Mouse (Mus musculus) intestine, embryonic 16.5 days (tissue): ENCODE results near the gene Zfp235. TPM values are rescaled to one million over a fixed set of nuclear protein-coding genes. Genes with fewer than 3 reads are reported as not detected.

Experiments used
- ATAC-seq: fragments of 200-750 bp; cut with Nextera tagmentation; 2 replicates; pipeline ENCODE4 v1.8.0; 2017; ENCODE audit warnings: moderate TSS enrichment, moderate library complexity
- H3K27ac ChIP-seq: fragments of 300-500 bp; sonication (generic); 2 replicates; pipeline ENCODE4 v1.5.1; 2014; ENCODE audit warnings: mild to moderate bottlenecking, low read length
- H3K27me3 ChIP-seq: fragments of 300-500 bp; sonication (generic); replicated peaks from 2 replicates; pipeline ENCODE4 v1.6.1; 2014; ENCODE audit warnings: low read length, control low read depth, mixed read lengths; ENCODE audit not compliant: control insufficient read depth, insufficient read depth
- H3K36me3 ChIP-seq: fragments of 300-500 bp; sonication (generic); 2 replicates; pipeline ENCODE4 v1.6.1; 2014; ENCODE audit warnings: low read length, control low read depth; ENCODE audit not compliant: control insufficient read depth, insufficient read depth
- H3K4me1 ChIP-seq: fragments of 300-500 bp; sonication (generic); 2 replicates; pipeline ENCODE4 v1.6.1; 2014; ENCODE audit warnings: low read length, control low read depth, mixed read lengths; ENCODE audit not compliant: control insufficient read depth, insufficient read depth
- H3K4me2 ChIP-seq: fragments of 300-500 bp; sonication (generic); 2 replicates; pipeline ENCODE4 v1.6.1; 2014; ENCODE audit warnings: low read depth, low read length, control low read depth
- H3K4me3 ChIP-seq: fragments of 300-500 bp; sonication (generic); 2 replicates; pipeline ENCODE4 v1.5.1; 2014; ENCODE audit warnings: mild to moderate bottlenecking, low read length
- H3K9ac ChIP-seq: fragments of 300-500 bp; sonication (generic); 2 replicates; pipeline ENCODE4 v1.6.1; 2014; ENCODE audit warnings: low read depth, low read length
- H3K9me3 ChIP-seq: fragments of 300-500 bp; sonication (generic); 2 replicates; pipeline ENCODE4 v1.6.1; 2016; ENCODE audit warnings: low read length, control low read depth; ENCODE audit not compliant: control insufficient read depth
- WGBS: fragments of 180-500 bp; shearing (Covaris S2); extraction: QIAGEN DNeasy Blood & Tissue Kit; methylation state at CpG from one replicate; pipeline ENCODE4 v1.1.7; 2014; 5-methylcytosine and 5-hydroxymethylcytosine counted together
- polyA plus RNA-seq: library from polyadenylated mRNA; unstranded; fragments of >200 nt; fragmentation: Nextera tagmentation; extraction: Ambion mirVana; gene quantifications from 2 replicates; pipeline ENCODE4 v1.2.1, GENCODE M21; 2015

Zfp235 gene
- polyA plus RNA-seq, 1 experiment from 2014 or later = 12.0 TPM

DNA sequence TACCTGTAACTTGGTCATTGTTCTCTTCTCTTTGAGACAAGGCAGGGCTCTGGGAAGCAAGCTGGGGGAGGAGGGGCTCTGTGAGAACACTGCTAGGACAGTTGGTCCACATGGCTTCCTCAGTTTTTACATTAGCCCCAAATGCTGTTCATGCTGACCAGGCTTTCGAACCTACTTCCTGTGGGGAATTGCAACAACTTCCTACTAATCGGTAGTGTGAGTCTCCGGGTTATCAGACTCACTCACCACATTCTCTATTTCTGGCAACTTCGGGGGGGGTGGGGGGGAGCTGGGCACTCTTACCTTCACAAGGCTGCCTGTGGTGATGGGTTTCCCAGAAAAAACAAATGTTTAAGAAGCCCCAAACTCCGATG, 55.6 kb downstream of the Zfp235 start:
- no peak overlapping the region for H3K4me3 ChIP-seq
- 79% methylated on average over 5 of the region's 5 CpGs for WGBS
- no peaks in the 10 kb centered on the region for H3K4me1 ChIP-seq
- no peaks in the 10 kb centered on the region for H3K9me3 ChIP-seq
- H3K4me2 ChIP-seq = no peak overlapping the region
- H3K27me3 ChIP-seq = no peaks in the 10 kb centered on the region
- H3K9ac ChIP-seq = no peak overlapping the region
- peaks cover 3% of the 10 kb centered on the region; the same call in 1 of the 2 replicates for H3K36me3 ChIP-seq
- ATAC-seq = no peak
- H3K27ac ChIP-seq = no peak overlapping the region

GRCm38 (mm10) chr7:24191361-24191760, 57.4 kb downstream of the Zfp235 start:
- H3K9me3 ChIP-seq = no peaks in the 10 kb centered on the region
- H3K4me1 ChIP-seq = no peaks in the 10 kb centered on the region
- no peak overlapping the region for H3K27ac ChIP-seq
- no peak overlapping the region for H3K4me3 ChIP-seq
- no peak overlapping the region for H3K4me2 ChIP-seq
- no peak for ATAC-seq
- no peaks in the 10 kb centered on the region for H3K27me3 ChIP-seq
- H3K36me3 ChIP-seq = peaks cover 3% of the 10 kb centered on the region; the same call in 1 of the 2 replicates
- no peak overlapping the region for H3K9ac ChIP-seq
- 77% methylated on average over 2 of the region's 2 CpGs for WGBS

Other genes with a start within 250 kb of the Zfp235 start
- not detected in 2 replicates for gene Vmn1r178, start 242.2 kb upstream of the Zfp235 start, polyA plus RNA-seq
- not detected in 2 replicates for gene Vmn1r179, start 207.2 kb upstream of the Zfp235 start, polyA plus RNA-seq
- gene Vmn1r180, start 183.5 kb upstream of the Zfp235 start, polyA plus RNA-seq = not detected in 2 replicates
- gene Vmn1r181, start 159.6 kb upstream of the Zfp235 start, polyA plus RNA-seq = not detected in 2 replicates
- gene V1rd19, start 132.5 kb upstream of the Zfp235 start, polyA plus RNA-seq = not detected in 2 replicates
- not detected in 2 replicates for gene Vmn1r183, start 80.9 kb upstream of the Zfp235 start, polyA plus RNA-seq
- gene Zfp180, start 52.2 kb upstream of the Zfp235 start, polyA plus RNA-seq = 13.2 and 15.0 TPM in 2 replicates
- gene Zfp112, start 21.9 kb upstream of the Zfp235 start, polyA plus RNA-seq = 4.3 and 5.3 TPM in 2 replicates
- gene Zfp114, start 40.9 kb downstream of the Zfp235 start, polyA plus RNA-seq = 2.5 and 3.4 TPM in 2 replicates
- gene Zfp111, start 77.3 kb downstream of the Zfp235 start, polyA plus RNA-seq = 6.7 and 8.2 TPM in 2 replicates
- gene Zfp109, start 103.4 kb downstream of the Zfp235 start, polyA plus RNA-seq = 3.7 TPM in 2 replicates
- gene Zfp108, start 120.6 kb downstream of the Zfp235 start, polyA plus RNA-seq = 2.4 and 2.9 TPM in 2 replicates
- gene Zfp93, start 136.3 kb downstream of the Zfp235 start, polyA plus RNA-seq = 5.4 and 6.8 TPM in 2 replicates
- gene Zfp61, start 167.1 kb downstream of the Zfp235 start, polyA plus RNA-seq = 18.7 and 21.7 TPM in 2 replicates
- gene Zfp94, start 182.5 kb downstream of the Zfp235 start, polyA plus RNA-seq = 6.0 and 7.3 TPM in 2 replicates
- gene Tescl, start 199.8 kb downstream of the Zfp235 start, polyA plus RNA-seq = not detected in 2 replicates
- 0.10 TPM in 1 of 2 replicates, not detected in the other for gene Lypd5, start 215.0 kb downstream of the Zfp235 start, polyA plus RNA-seq
- gene Kcnn4, start 236.1 kb downstream of the Zfp235 start, polyA plus RNA-seq = 2.5 and 4.3 TPM in 2 replicates